Mouse (Mus musculus) forebrain, postnatal 0 days (tissue): Measurements from ENCODE around the gene Atxn7l1. TPM values are rescaled to one million over a fixed set of nuclear protein-coding genes. Genes with fewer than 3 reads are reported as not detected.

ENCODE experiments used
- ATAC-seq: fragments of 200-750 bp; cut with Nextera tagmentation; 2 replicates; pipeline ENCODE4 v1.8.0; 2017; ENCODE audit warnings: mild to moderate bottlenecking, moderate library complexity
- DNase-seq: peaks from one replicate; pipeline ENCODE4 v3.0.0-alpha.2; 2015
- H3K27ac ChIP-seq: fragments of 300-500 bp; sonication (generic); 2 replicates; pipeline ENCODE4 v1.5.1; 2014; ENCODE audit warnings: low read depth, mild to moderate bottlenecking, antibody characterized with exemption, low read length, moderate library complexity, mixed read lengths
- H3K27me3 ChIP-seq: fragments of 300-500 bp; sonication (generic); 2 replicates; pipeline ENCODE4 v1.6.1; 2014; ENCODE audit warnings: mild to moderate bottlenecking, low read length, mixed read lengths; ENCODE audit not compliant: insufficient read depth
- H3K36me3 ChIP-seq: fragments of 300-500 bp; sonication (generic); 2 replicates; pipeline ENCODE4 v1.6.1; 2014; ENCODE audit warnings: mild to moderate bottlenecking, moderate library complexity; ENCODE audit not compliant: insufficient read depth
- H3K4me1 ChIP-seq: fragments of 300-500 bp; sonication (generic); 2 replicates; pipeline ENCODE4 v1.6.1; 2014; ENCODE audit warnings: antibody characterized with exemption; ENCODE audit not compliant: insufficient read depth
- H3K4me2 ChIP-seq: fragments of 300-500 bp; sonication (generic); 2 replicates; pipeline ENCODE4 v1.6.1; 2014; ENCODE audit warnings: low read depth, mild to moderate bottlenecking, moderate library complexity
- H3K4me3 ChIP-seq: fragments of 300-500 bp; sonication (generic); 2 replicates; pipeline ENCODE4 v1.5.1; 2014; ENCODE audit warnings: low read depth, low read length, mixed read lengths
- H3K9ac ChIP-seq: fragments of 300-500 bp; sonication (generic); 2 replicates; pipeline ENCODE4 v1.6.1; 2014; ENCODE audit warnings: mild to moderate bottlenecking
- H3K9me3 ChIP-seq: fragments of 300-500 bp; sonication (generic); 2 replicates; pipeline ENCODE4 v1.6.1; 2016; ENCODE audit warnings: low read length
- CTCF ChIP-seq: sonication (generic); IDR thresholded peaks from 2 replicates; pipeline ENCODE4 v1.5.1; 2016; ENCODE audit warnings: antibody characterized with exemption, control low read depth, low read depth
- WGBS: fragments of 180-500 bp; shearing (Covaris S2); extraction: QIAGEN DNeasy Blood & Tissue Kit; methylation state at CpG from one replicate; pipeline ENCODE4 v1.1.7; 2014; 5-methylcytosine and 5-hydroxymethylcytosine counted together
- polyA plus RNA-seq: library from polyadenylated mRNA; unstranded; fragments of >200 nt; fragmentation: Nextera tagmentation; extraction: Ambion mirVana; gene quantifications from 2 replicates; pipeline ENCODE4 v1.2.1, GENCODE M21; 2015
- total RNA-seq: library from RNA; depleted of rRNA; stranded (reverse); fragments of >200 nt; gene quantifications from 2 replicates; pipeline ENCODE4 v1.2.3, GENCODE M21; 2014

Gene Atxn7l1
- total and polyA plus RNA-seq, 2 experiments from 2014 or later = 18.2 to 23.0 TPM

DNA sequence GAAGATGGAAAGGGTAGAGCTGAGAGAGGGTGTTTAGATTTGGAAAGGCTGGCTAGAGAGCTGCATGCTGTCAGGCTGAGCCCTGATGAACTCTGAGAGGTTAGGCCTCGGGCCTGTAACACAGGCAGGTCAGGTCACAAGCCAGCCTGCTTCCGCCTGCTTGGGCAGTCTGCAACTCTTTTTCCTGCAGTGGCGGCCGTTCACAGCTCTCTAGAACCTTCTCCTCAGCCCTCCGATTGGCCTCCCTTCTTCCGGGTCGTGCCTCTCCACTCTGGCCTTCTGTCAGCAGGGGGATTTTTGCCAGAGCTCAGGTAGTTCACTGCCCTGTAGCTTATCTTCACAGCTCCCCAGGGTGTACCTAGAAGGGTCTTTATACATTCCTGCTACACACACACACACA is 26.7 kb downstream of the Atxn7l1 start:
- H3K4me2 ChIP-seq = no peak overlapping the region
- ATAC-seq = no peak
- no peaks in the 10 kb centered on the region for H3K27me3 ChIP-seq
- H3K4me1 ChIP-seq = peaks cover 11% of the 10 kb centered on the region; the same call in 1 of the 2 replicates
- DNase-seq = no peak
- 86% methylated on average over 7 of the region's 7 CpGs for WGBS
- no peaks in the 10 kb centered on the region for H3K9me3 ChIP-seq
- H3K4me3 ChIP-seq = no peak overlapping the region
- no peaks in the 10 kb centered on the region for H3K36me3 ChIP-seq
- TF ChIP-seq CTCF = no peak
- H3K27ac ChIP-seq = no peak overlapping the region
- no peak overlapping the region for H3K9ac ChIP-seq

DNA sequence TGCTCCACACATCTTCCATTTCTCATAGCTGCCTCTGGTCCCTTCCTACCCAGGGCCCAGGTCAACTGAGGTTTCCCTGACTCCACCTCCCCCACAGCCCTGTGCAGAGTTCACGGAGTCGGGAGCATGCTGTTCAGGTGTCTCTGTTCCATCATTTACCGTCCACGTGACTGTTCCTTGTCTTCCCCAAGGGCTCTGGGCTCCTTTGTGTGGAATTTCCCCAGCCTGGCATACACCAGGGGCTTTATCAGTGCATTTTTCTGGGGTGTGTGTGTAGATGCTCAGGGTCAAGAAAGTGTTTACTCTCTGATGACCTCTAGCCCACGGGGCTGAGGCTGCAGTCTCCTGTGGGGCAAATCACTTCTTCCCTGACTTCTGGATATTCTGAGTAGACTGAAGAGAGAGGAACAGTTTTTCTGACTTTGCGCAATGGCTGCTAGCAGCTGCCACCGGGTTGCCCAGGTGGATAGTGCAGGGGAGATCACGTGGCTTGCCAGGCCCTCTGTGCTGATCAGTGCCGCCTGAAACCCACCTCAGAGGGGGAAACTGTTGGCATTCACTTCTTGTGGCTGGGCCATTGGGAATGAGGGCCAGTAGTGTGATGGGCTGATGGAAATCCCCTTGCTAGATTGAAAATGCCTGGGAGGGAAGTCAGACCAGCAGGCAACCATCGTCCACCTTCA is 27.3 kb downstream of the Atxn7l1 start:
- no peaks in the 10 kb centered on the region for H3K36me3 ChIP-seq

DNA sequence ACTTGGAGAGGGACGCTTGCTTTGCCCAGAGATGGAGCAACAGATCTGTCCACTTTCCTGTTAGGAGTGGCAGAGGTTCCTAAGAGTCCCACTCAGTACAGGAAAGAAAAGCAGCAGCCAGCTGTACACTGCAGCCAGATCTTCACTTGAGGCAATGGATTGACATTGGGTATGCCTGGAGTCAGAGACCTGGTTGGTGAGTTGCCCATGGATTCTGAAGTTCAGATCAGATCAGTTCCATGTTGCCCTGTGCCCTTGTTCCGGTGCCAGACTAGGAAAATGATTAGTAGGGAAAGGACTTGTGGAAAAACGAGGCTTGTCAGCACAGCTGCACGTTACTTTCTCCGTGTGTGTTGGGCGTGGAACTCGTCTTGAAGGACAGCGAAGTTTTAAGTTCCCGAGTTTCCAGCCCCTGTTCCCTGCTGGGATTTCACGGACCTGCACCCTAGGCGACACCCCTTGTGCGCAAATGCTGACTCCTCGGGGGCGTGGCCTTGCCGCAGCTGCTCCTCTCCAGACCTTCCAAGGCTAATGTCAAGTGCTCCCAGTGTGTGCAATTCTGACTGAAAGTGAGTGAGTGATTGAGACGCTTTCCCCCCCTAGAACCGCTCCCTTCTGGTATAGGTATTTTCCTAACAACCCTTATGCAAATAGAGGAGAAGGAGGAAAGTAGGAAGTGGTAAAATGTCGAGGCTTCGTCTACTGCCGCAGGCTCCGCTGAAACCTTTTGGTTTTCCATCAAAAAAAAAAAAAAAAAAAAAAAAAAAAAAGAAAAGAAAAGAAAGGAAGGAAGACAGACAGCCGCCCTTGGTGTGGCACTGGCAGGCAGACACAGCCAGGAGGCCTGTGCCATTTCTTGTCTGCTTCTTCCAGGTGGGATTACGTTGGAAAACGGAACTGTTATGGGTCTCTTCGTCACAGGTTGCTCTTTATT is 28.4 kb downstream of the Atxn7l1 start:
- Histone ChIP-seq H3K4me1 (peaks cover 11% of the 10 kb centered on the region; the same call in 1 of the 2 replicates), H3K27ac (peak overlapping the region; percentile 29), H3K27me3 (no peaks in the 10 kb centered on the region), H3K4me3 (peak overlapping the region; percentile 28), H3K9ac (peak overlapping the region; percentile 35; the same call in 1 of the 2 replicates), H3K4me2 (peak overlapping the region; percentile 50), H3K36me3 (no peaks in the 10 kb centered on the region), H3K9me3 (no peaks in the 10 kb centered on the region)
- WGBS = 12% methylated on average over 25 of the region's 25 CpGs
- ATAC-seq (peak; percentile 74), DNase-seq (peak; percentile 59)
- TF ChIP-seq CTCF = no peak

More for the DNA sequence above, 27.3 kb downstream of the Atxn7l1 start:
- no peaks in the 10 kb centered on the region for H3K9me3 ChIP-seq
- H3K9ac ChIP-seq = no peak overlapping the region
- DNase-seq (no peak), ATAC-seq (no peak)
- H3K4me1 ChIP-seq = peaks cover 11% of the 10 kb centered on the region; the same call in 1 of the 2 replicates
- no peak overlapping the region for H3K4me3 ChIP-seq
- 78% methylated on average over 10 of the region's 10 CpGs for WGBS
- no peaks in the 10 kb centered on the region for H3K27me3 ChIP-seq
- H3K4me2 ChIP-seq = no peak overlapping the region
- no peak for TF ChIP-seq CTCF
- no peak overlapping the region for H3K27ac ChIP-seq

DNA sequence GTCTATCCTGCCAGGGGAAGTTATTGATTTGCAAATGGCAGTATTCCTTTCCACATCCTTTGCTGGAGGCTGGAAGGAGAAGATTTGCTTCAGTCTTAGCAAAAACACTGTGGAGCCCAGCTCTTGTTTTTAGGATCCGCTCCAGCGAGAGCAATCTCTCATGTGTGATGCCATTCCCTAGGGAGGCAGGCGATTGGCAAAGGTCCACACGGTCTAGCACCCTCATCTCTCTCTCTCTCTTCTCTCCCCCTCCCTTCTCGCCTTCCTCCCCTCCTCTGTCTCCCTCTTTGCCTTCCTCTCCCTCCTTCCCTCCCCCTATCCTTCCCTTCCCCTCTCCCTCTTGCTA is 29.0 kb downstream of the Atxn7l1 start:
- peak overlapping the region; percentile 50 for H3K4me2 ChIP-seq
- H3K4me3 ChIP-seq = peak overlapping the region; percentile 28; the same call in 1 of the 2 replicates
- no peaks in the 10 kb centered on the region for H3K36me3 ChIP-seq
- H3K4me1 ChIP-seq = peaks cover 11% of the 10 kb centered on the region; the same call in 1 of the 2 replicates
- 0 out of 2 replicates have a peak overlapping the region, but pooled peaks have one; percentile 35 for H3K9ac ChIP-seq
- 14% methylated on average over 5 of the region's 5 CpGs for WGBS
- ATAC-seq (peak; percentile 25; the same call in 1 of the 2 replicates), DNase-seq (peak; percentile 76)
- TF ChIP-seq CTCF = no peak
- peak overlapping the region; percentile 29 for H3K27ac ChIP-seq
- H3K27me3 ChIP-seq = no peaks in the 10 kb centered on the region
- no peaks in the 10 kb centered on the region for H3K9me3 ChIP-seq

DNA sequence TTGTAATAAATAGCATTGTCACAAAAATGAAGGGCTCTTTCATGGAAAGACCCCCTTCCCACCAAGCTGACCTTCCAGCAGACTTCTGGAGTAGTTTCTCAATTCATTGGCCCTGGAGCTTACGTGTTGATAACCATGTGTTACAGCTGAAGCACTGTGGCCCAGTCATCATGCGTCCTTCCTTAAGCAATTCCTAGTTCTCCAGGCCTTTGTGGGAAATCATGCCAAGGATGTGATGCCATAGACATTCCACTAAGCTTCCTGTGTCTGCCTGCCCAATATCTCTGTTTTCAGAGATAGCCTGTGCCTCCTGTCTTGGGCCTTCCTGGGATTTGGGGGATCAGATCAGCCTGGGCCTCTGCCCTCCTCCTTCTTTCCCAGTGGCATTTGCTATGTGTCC is 32.9 kb downstream of the Atxn7l1 start:
- H3K4me1 ChIP-seq = peaks cover 11% of the 10 kb centered on the region; the same call in 1 of the 2 replicates
- no peak for TF ChIP-seq CTCF
- H3K27ac ChIP-seq = no peak overlapping the region
- H3K4me2 ChIP-seq = no peak overlapping the region
- H3K9me3 ChIP-seq = no peaks in the 10 kb centered on the region
- no peak for ATAC-seq
- H3K27me3 ChIP-seq = no peaks in the 10 kb centered on the region
- H3K9ac ChIP-seq = no peak overlapping the region
- WGBS = 84% methylated on average over 2 of the region's 2 CpGs
- H3K4me3 ChIP-seq = no peak overlapping the region
- no peak for DNase-seq
- no peaks in the 10 kb centered on the region for H3K36me3 ChIP-seq

DNA sequence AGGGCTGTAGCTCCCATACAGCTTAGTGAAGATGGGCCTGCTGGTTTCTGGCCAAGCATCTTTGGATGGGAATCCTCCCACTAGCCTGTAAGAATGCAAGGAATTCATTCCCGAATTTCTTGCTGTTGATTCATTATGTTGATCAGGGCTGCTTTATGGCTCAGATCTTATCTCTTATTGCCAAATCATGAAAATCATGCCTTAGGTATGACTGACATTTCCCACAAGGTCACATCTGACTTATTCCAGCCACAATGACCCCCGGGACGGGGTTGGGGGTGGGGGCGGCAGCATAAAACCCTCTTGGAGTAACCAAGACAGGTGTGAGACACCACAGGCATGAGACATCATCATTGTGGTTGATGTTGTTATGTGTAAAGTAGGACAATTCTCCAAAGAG is 34.4 kb downstream of the Atxn7l1 start:
- TF ChIP-seq CTCF = no peak
- no peak for DNase-seq
- H3K9ac ChIP-seq = no peak overlapping the region
- 91% methylated on average over 4 of the region's 4 CpGs for WGBS
- no peaks in the 10 kb centered on the region for H3K9me3 ChIP-seq
- H3K36me3 ChIP-seq = no peaks in the 10 kb centered on the region
- H3K4me2 ChIP-seq = no peak overlapping the region
- ATAC-seq = no peak
- no peaks in the 10 kb centered on the region for H3K27me3 ChIP-seq
- no peaks in the 10 kb centered on the region for H3K4me1 ChIP-seq
- no peak overlapping the region for H3K27ac ChIP-seq
- H3K4me3 ChIP-seq = no peak overlapping the region
